Mouse (Mus musculus) stomach, embryonic 15.5 days (tissue): ENCODE data around the gene Dab2. TPM values are rescaled to one million over a fixed set of nuclear protein-coding genes. Genes with fewer than 3 reads are reported as not detected.

Source experiments
- ATAC-seq: fragments of 200-750 bp; cut with Nextera tagmentation; 2 replicates; pipeline ENCODE4 v1.8.0; 2017; ENCODE audit warnings: low read depth, moderate number of reproducible peaks, moderate TSS enrichment; ENCODE audit not compliant: insufficient read depth, low FRiP score
- H3K27ac ChIP-seq: fragments of 300-500 bp; sonication (generic); 2 replicates; pipeline ENCODE4 v1.5.1; 2015; ENCODE audit warnings: mild to moderate bottlenecking, inconsistent platforms
- H3K27me3 ChIP-seq: fragments of 300-500 bp; sonication (generic); replicated peaks from 2 replicates; pipeline ENCODE4 v1.6.1; 2015; ENCODE audit warnings: inconsistent platforms
- H3K36me3 ChIP-seq: fragments of 300-500 bp; sonication (generic); 2 replicates; pipeline ENCODE4 v1.6.1; 2015; ENCODE audit warnings: inconsistent platforms
- H3K4me1 ChIP-seq: fragments of 300-500 bp; sonication (generic); 2 replicates; pipeline ENCODE4 v1.6.1; 2015; ENCODE audit warnings: inconsistent platforms
- H3K4me2 ChIP-seq: fragments of 300-500 bp; sonication (generic); 2 replicates; pipeline ENCODE4 v1.6.1; 2015; ENCODE audit warnings: mild to moderate bottlenecking, inconsistent platforms
- H3K4me3 ChIP-seq: fragments of 300-500 bp; sonication (generic); replicated peaks from 2 replicates; pipeline ENCODE4 v1.5.1; 2015; ENCODE audit warnings: inconsistent platforms
- H3K9ac ChIP-seq: fragments of 300-500 bp; sonication (generic); 2 replicates; pipeline ENCODE4 v1.6.1; 2015; ENCODE audit warnings: inconsistent platforms
- H3K9me3 ChIP-seq: fragments of 300-500 bp; sonication (generic); 2 replicates; pipeline ENCODE4 v1.6.1; 2016; ENCODE audit warnings: inconsistent platforms
- WGBS: fragments of 180-500 bp; shearing (Covaris S2); methylation state at CpG from one replicate; pipeline ENCODE4 v1.1.7; 2015; 5-methylcytosine and 5-hydroxymethylcytosine counted together
- polyA plus RNA-seq: library from polyadenylated mRNA; unstranded; fragments of >200 nt; fragmentation: Nextera tagmentation; extraction: Ambion mirVana; gene quantifications from 2 replicates; pipeline ENCODE4 v1.2.1, GENCODE M21; 2015

Gene Dab2
- polyA plus RNA-seq, 1 experiment from 2014 or later, result 34.1 TPM

GRCm38 (mm10) chr15:6331380-6331779, 31.8 kb downstream of the Dab2 start:
- no peak overlapping the region for H3K9ac ChIP-seq
- no peak overlapping the region for H3K27ac ChIP-seq
- no peaks in the 10 kb centered on the region for H3K4me1 ChIP-seq
- no peak overlapping the region for H3K4me3 ChIP-seq
- H3K27me3 ChIP-seq, result no peaks in the 10 kb centered on the region
- WGBS, result 31% methylated on average over 2 of the region's 2 CpGs
- no peaks in the 10 kb centered on the region for H3K9me3 ChIP-seq
- H3K4me2 ChIP-seq, result no peak overlapping the region
- H3K36me3 ChIP-seq, result no peaks in the 10 kb centered on the region
- ATAC-seq, result no peak

GRCm38 (mm10) chr15:6334664-6335206, 35.1 kb downstream of the Dab2 start:
- H3K27ac ChIP-seq, result no peak overlapping the region
- ATAC-seq, result no peak

GRCm38 (mm10) chr15:6339767-6340166, 40.2 kb downstream of the Dab2 start:
- ATAC-seq, result no peak
- Histone ChIP-seq H3K36me3 (no peaks in the 10 kb centered on the region), H3K4me1 (no peaks in the 10 kb centered on the region), H3K4me3 (no peak overlapping the region), H3K27me3 (no peaks in the 10 kb centered on the region), H3K9me3 (no peaks in the 10 kb centered on the region), H3K9ac (no peak overlapping the region), H3K4me2 (no peak overlapping the region), H3K27ac (no peak overlapping the region)
- 82% methylated on average over 5 of the region's 5 CpGs for WGBS

More at GRCm38 (mm10) chr15:6334664-6335206, 35.1 kb downstream of the Dab2 start:
- H3K4me3 ChIP-seq, result no peak overlapping the region
- no peaks in the 10 kb centered on the region for H3K27me3 ChIP-seq
- no peaks in the 10 kb centered on the region for H3K9me3 ChIP-seq
- 64% methylated on average over 1 of the region's 1 CpGs for WGBS
- H3K4me2 ChIP-seq, result no peak overlapping the region
- no peak overlapping the region for H3K9ac ChIP-seq
- H3K4me1 ChIP-seq, result no peaks in the 10 kb centered on the region
- H3K36me3 ChIP-seq, result no peaks in the 10 kb centered on the region

GRCm38 (mm10) chr15:6340347-6340746, 40.8 kb downstream of the Dab2 start:
- Histone ChIP-seq H3K9me3 (no peaks in the 10 kb centered on the region), H3K4me1 (no peaks in the 10 kb centered on the region), H3K27ac (no peak overlapping the region), H3K4me3 (no peak overlapping the region), H3K36me3 (no peaks in the 10 kb centered on the region), H3K27me3 (no peaks in the 10 kb centered on the region), H3K9ac (no peak overlapping the region), H3K4me2 (no peak overlapping the region)
- WGBS, result 73% methylated on average over 6 of the region's 6 CpGs
- ATAC-seq, result no peak

- Histone ChIP-seq H3K4me1 (no peaks in the 10 kb centered on the region), H3K36me3 (no peaks in the 10 kb centered on the region), H3K27me3 (no peaks in the 10 kb centered on the region), H3K4me2 (no peak overlapping the region), H3K9me3 (no peaks in the 10 kb centered on the region), H3K9ac (no peak overlapping the region), H3K27ac (no peak overlapping the region), H3K4me3 (no peak overlapping the region)
- ATAC-seq, result no peak
- 72% methylated on average over 6 of the region's 6 CpGs for WGBS
Measured at GRCm38 (mm10) chr15:6341427-6341826, 41.8 kb downstream of the Dab2 start.

- Histone ChIP-seq H3K9me3 (no peaks in the 10 kb centered on the region), H3K4me3 (no peak overlapping the region), H3K4me2 (no peak overlapping the region), H3K9ac (no peak overlapping the region), H3K36me3 (no peaks in the 10 kb centered on the region), H3K27me3 (no peaks in the 10 kb centered on the region), H3K27ac (no peak overlapping the region), H3K4me1 (no peaks in the 10 kb centered on the region)
- WGBS, result 84% methylated on average over 3 of the region's 3 CpGs
- ATAC-seq, result no peak
Measured at GRCm38 (mm10) chr15:6353901-6354300, 54.3 kb downstream of the Dab2 start.

GRCm38 (mm10) chr15:6359859-6360258, 60.3 kb downstream of the Dab2 start:
- Histone ChIP-seq H3K27ac (no peak overlapping the region), H3K27me3 (no peaks in the 10 kb centered on the region), H3K4me3 (no peak overlapping the region), H3K4me2 (no peak overlapping the region), H3K36me3 (no peaks in the 10 kb centered on the region), H3K9ac (no peak overlapping the region), H3K4me1 (no peaks in the 10 kb centered on the region), H3K9me3 (no peaks in the 10 kb centered on the region)
- ATAC-seq, result no peak
- WGBS, result 89% methylated on average over 2 of the region's 2 CpGs

GRCm38 (mm10) chr15:6369974-6370373, 70.4 kb downstream of the Dab2 start:
- no peaks in the 10 kb centered on the region for H3K4me1 ChIP-seq
- no peak for ATAC-seq
- H3K4me3 ChIP-seq, result no peak overlapping the region
- H3K27ac ChIP-seq, result no peak overlapping the region
- WGBS, result 48% methylated on average over 1 of the region's 1 CpGs
- H3K27me3 ChIP-seq, result no peaks in the 10 kb centered on the region
- no peak overlapping the region for H3K9ac ChIP-seq
- no peaks in the 10 kb centered on the region for H3K9me3 ChIP-seq
- H3K4me2 ChIP-seq, result no peak overlapping the region
- no peaks in the 10 kb centered on the region for H3K36me3 ChIP-seq

- Histone ChIP-seq H3K36me3 (no peaks in the 10 kb centered on the region), H3K9me3 (no peaks in the 10 kb centered on the region), H3K27me3 (no peaks in the 10 kb centered on the region), H3K9ac (no peak overlapping the region), H3K27ac (no peak overlapping the region), H3K4me1 (no peaks in the 10 kb centered on the region), H3K4me2 (no peak overlapping the region), H3K4me3 (no peak overlapping the region)
- ATAC-seq, result no peak
- 79% methylated on average over 2 of the region's 2 CpGs for WGBS
Measured at GRCm38 (mm10) chr15:6371486-6371885, 71.9 kb downstream of the Dab2 start.

- WGBS, result 66% methylated on average over 13 of the region's 13 CpGs
- H3K27ac ChIP-seq, result no peak overlapping the region
- no peaks in the 10 kb centered on the region for H3K27me3 ChIP-seq
- no peaks in the 10 kb centered on the region for H3K36me3 ChIP-seq
- H3K4me3 ChIP-seq, result no peak overlapping the region
- no peak overlapping the region for H3K9ac ChIP-seq
- no peaks in the 10 kb centered on the region for H3K4me1 ChIP-seq
- ATAC-seq, result no peak
- no peaks in the 10 kb centered on the region for H3K9me3 ChIP-seq
- H3K4me2 ChIP-seq, result no peak overlapping the region
Measured at GRCm38 (mm10) chr15:6375016-6375415, 75.4 kb downstream of the Dab2 start.

GRCm38 (mm10) chr15:6376001-6376400, 76.4 kb downstream of the Dab2 start:
- Histone ChIP-seq H3K27ac (no peak overlapping the region), H3K27me3 (no peaks in the 10 kb centered on the region), H3K36me3 (no peaks in the 10 kb centered on the region), H3K4me2 (no peak overlapping the region), H3K9ac (no peak overlapping the region), H3K4me3 (no peak overlapping the region), H3K4me1 (no peaks in the 10 kb centered on the region), H3K9me3 (no peaks in the 10 kb centered on the region)
- ATAC-seq, result no peak
- 68% methylated on average over 5 of the region's 5 CpGs for WGBS

- WGBS, result 79% methylated on average over 11 of the region's 11 CpGs
- Histone ChIP-seq H3K36me3 (no peaks in the 10 kb centered on the region), H3K4me2 (no peak overlapping the region)
Measured at GRCm38 (mm10) chr15:6376785-6377184, 77.2 kb downstream of the Dab2 start.

GRCm38 (mm10) chr15:6384027-6384426, 84.4 kb downstream of the Dab2 start:
- no peak for ATAC-seq
- Histone ChIP-seq H3K4me3 (no peak overlapping the region), H3K27me3 (no peaks in the 10 kb centered on the region), H3K4me2 (peak overlapping the region; percentile 29; the same call in 1 of the 2 replicates), H3K36me3 (no peaks in the 10 kb centered on the region), H3K27ac (peak overlapping the region; percentile 57; the same call in 1 of the 2 replicates), H3K9ac (no peak overlapping the region), H3K4me1 (peaks cover 6% of the 10 kb centered on the region; the same call in 1 of the 2 replicates), H3K9me3 (no peaks in the 10 kb centered on the region)
- 18% methylated on average over 6 of the region's 6 CpGs for WGBS

More at GRCm38 (mm10) chr15:6376785-6377184, 77.2 kb downstream of the Dab2 start:
- ATAC-seq, result no peak
- H3K9ac ChIP-seq, result no peak overlapping the region
- H3K27ac ChIP-seq, result no peak overlapping the region
- H3K4me3 ChIP-seq, result no peak overlapping the region
- H3K27me3 ChIP-seq, result no peaks in the 10 kb centered on the region
- H3K9me3 ChIP-seq, result no peaks in the 10 kb centered on the region
- no peaks in the 10 kb centered on the region for H3K4me1 ChIP-seq
